Comparison of ENCODE assay signal across 8 mouse cellular contexts in the genomic region with DNA sequence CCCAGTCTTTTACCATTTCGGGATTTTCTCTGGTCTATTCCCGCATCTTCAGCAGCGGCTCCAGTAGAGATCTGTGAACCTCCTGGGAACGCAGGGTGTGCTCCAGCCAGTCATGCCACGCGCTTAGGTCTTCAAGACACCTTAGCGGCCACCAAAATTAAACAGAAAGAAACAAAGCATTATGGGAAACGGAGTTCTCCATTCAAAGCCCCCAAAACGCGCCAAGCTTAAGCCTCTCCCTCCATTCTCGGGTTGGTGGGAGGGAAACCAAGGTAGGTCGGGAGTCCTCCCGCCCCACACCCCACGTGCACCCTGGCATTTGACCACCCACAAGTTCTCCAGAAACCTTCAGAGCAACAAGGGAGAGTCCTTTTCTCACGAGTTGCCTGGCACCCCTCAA. TPM values are rescaled to one million over a fixed set of nuclear protein-coding genes. Genes with fewer than 3 reads are reported as not detected.
DNase-seq lines count a peak whose midpoint lies in the region; ATAC-seq and TF ChIP-seq lines count a peak whose summit lies in the region.

No protein-coding gene starts in this region.

- no peaks in the 10 kb centered on the region for H3K9me3 ChIP-seq in neural tube, embryonic 14.5 days (ENCODE audit: control insufficient read depth, low read length)

- no peak for TF ChIP-seq CTCF in kidney, adult 2 months (conservative IDR thresholded peaks at IDR 0.05; ENCODE audit: insufficient read depth, insufficient read length, low read depth, low read length)
- TF ChIP-seq CTCF in cortical plate, adult 2 months (IDR thresholded peaks at IDR 0.05; ENCODE audit: extremely low read depth, insufficient read depth, low read length) = no peak

- no peak for ATAC-seq in neural tube, embryonic 14.5 days (ENCODE audit: low read depth)

- H3K4me1 ChIP-seq in kidney, adult 2 months (ENCODE audit: control insufficient read depth, insufficient read depth, low read length) = peaks cover under 1% of the 10 kb centered on the region; the same call in 1 of the 2 replicates
- H3K4me1 ChIP-seq in cortical plate, adult 2 months (ENCODE audit: control insufficient read depth, insufficient read depth, low read length) = no peaks in the 10 kb centered on the region
- H3K4me1 ChIP-seq in neural tube, embryonic 14.5 days (ENCODE audit: control insufficient read depth, insufficient read depth, low read length) = no peaks in the 10 kb centered on the region

- peak; percentile 1 for DNase-seq in kidney, adult 2 months
- DNase-seq in kidney, adult 18-20 months = no peak
- DNase-seq in induced T-regulatory cell, adult 2 months (ENCODE audit: low read depth) = peak; percentile 56
- no peak for DNase-seq in ovary, postnatal 10 days (ENCODE audit: low spot score)
- DNase-seq in spleen, postnatal 36 days (ENCODE audit: low spot score in 2 of 2) = no peak
- no peak for DNase-seq in c-Kit-positive CD71-positive TER-119-positive erythroid progenitor cells, embryonic 14.5 days (ENCODE audit: low spot score)

- H3K4me2 ChIP-seq in neural tube, embryonic 14.5 days (ENCODE audit: low read depth, low read length) = peak overlapping the region; percentile 84

- H3K27ac ChIP-seq in kidney, adult 2 months (ENCODE audit: insufficient read depth, low read depth, low read length) = no peak overlapping the region
- no peak overlapping the region for H3K27ac ChIP-seq in cortical plate, adult 2 months (ENCODE audit: insufficient read depth, low read length)
- H3K27ac ChIP-seq in neural tube, embryonic 14.5 days (ENCODE audit: low read depth, low read length) = no peak overlapping the region

- H3K27me3 ChIP-seq in kidney, adult 2 months (replicated peaks; ENCODE audit: control insufficient read depth, insufficient read depth, low read length) = no peaks in the 10 kb centered on the region
- no peaks in the 10 kb centered on the region for H3K27me3 ChIP-seq in neural tube, embryonic 14.5 days (ENCODE audit: control insufficient read depth, insufficient read depth, low read length)

- 4% methylated on average over 15 of the region's 15 CpGs for WGBS in kidney, adult 2 months
- 12% methylated on average over 15 of the region's 15 CpGs for WGBS in neural tube, embryonic 14.5 days

- no peak for TF ChIP-seq POLR2A in kidney, adult 2 months (IDR thresholded peaks at IDR 0.05; ENCODE audit: low read depth, low read length)
- no peak for TF ChIP-seq POLR2A in cortical plate, adult 2 months (IDR thresholded peaks at IDR 0.05; ENCODE audit: extremely low read depth, insufficient read depth, low read length)

- H3K36me3 ChIP-seq in kidney, adult 2 months (ENCODE audit: control insufficient read depth, insufficient read depth, low read length) = no peaks in the 10 kb centered on the region
- no peaks in the 10 kb centered on the region for H3K36me3 ChIP-seq in neural tube, embryonic 14.5 days (ENCODE audit: control insufficient read depth, insufficient read depth, low read length)

- H3K9ac ChIP-seq in neural tube, embryonic 14.5 days (replicated peaks; ENCODE audit: low read depth, low read length) = no peak overlapping the region

- H3K4me3 ChIP-seq in kidney, adult 2 months (ENCODE audit: insufficient read depth, low read depth, low read length) = peak overlapping the region; percentile 49
- peak overlapping the region; percentile 15 for H3K4me3 ChIP-seq in cortical plate, adult 2 months (ENCODE audit: insufficient read depth, low read length)
- H3K4me3 ChIP-seq in neural tube, embryonic 14.5 days (ENCODE audit: low read depth, low read length) = peak overlapping the region; percentile 37

RNA-seq across cellular contexts. Expression of gene Ccdc160, which starts 47.2 kb away (rescaled TPM):
- polyA plus RNA-seq in kidney, adult 2 months (2012; rRNA removed) = 1.0 and 1.1 TPM in 2 replicates
- polyA plus RNA-seq in cortical plate, adult 2 months (2012; rRNA removed) = 1.8 and 2.3 TPM in 2 replicates
- polyA plus RNA-seq in neural tube, embryonic 14.5 days (2014; fragmentation: Nextera tagmentation; extraction: Ambion mirVana) = 7.4 TPM in 2 replicates

Comparison
In these comparisons a context has a peak if more than half of its experiments do, and no peak if none do; other contexts are left out.
1. DNase-seq: peak in kidney, adult 2 months (single experiment) and induced T-regulatory cell, adult 2 months (single experiment); none in kidney, adult 18-20 months (single experiment), ovary, postnatal 10 days (single experiment), spleen, postnatal 36 days (0 of 2) and c-Kit-positive CD71-positive TER-119-positive erythroid progenitor cells, embryonic 14.5 days (single experiment).
2. Peak in every context shown above with its lines, with median percentiles within 50 percentile points of each other: H3K4me3 ChIP-seq.